Mouse (Mus musculus) heart, embryonic 14.5 days (tissue): Measurements from ENCODE around the gene Olfr129. TPM values are rescaled to one million over a fixed set of nuclear protein-coding genes. Genes with fewer than 3 reads are reported as not detected.

Experiments used
- ATAC-seq: fragments of 200-750 bp; cut with Nextera tagmentation; 2 replicates; pipeline ENCODE4 v1.8.0; 2017; ENCODE audit warnings: low read depth, moderate TSS enrichment; ENCODE audit not compliant: insufficient number of reproducible peaks, insufficient read depth, low FRiP score
- H3K27ac ChIP-seq, 2 experiments: fragments of 200-500 bp in 1 of 2; fragments of 300-500 bp in 1 of 2; sonication (generic) in 1 of 2; replicated peaks in 1 of 2; 2 replicates each; pipeline ENCODE4 v1.5.1; 2012 to 2014; ENCODE audit warnings: low read depth in 2 of 2, low read length in 2 of 2, control low read depth in 1 of 2, mild to moderate bottlenecking in 1 of 2, mixed read lengths in 1 of 2; ENCODE audit not compliant: control insufficient read depth in 1 of 2, insufficient read depth in 1 of 2
- H3K27me3 ChIP-seq: fragments of 300-500 bp; sonication (generic); 2 replicates; pipeline ENCODE4 v1.6.1; 2014; ENCODE audit warnings: mild to moderate bottlenecking, low read length, control low read depth; ENCODE audit not compliant: control insufficient read depth, insufficient read depth
- H3K36me3 ChIP-seq: fragments of 300-500 bp; sonication (generic); 2 replicates; pipeline ENCODE4 v1.6.1; 2014; ENCODE audit warnings: mild to moderate bottlenecking, control low read depth, low read length, mixed read lengths; ENCODE audit not compliant: control insufficient read depth, insufficient read depth
- H3K4me1 ChIP-seq, 2 experiments: fragments of 200-500 bp in 1 of 2; fragments of 300-500 bp in 1 of 2; sonication (generic) in 1 of 2; 2 replicates each; pipeline ENCODE4 v1.6.1; 2012 to 2014; ENCODE audit warnings: low read length in 2 of 2, control low read depth in 1 of 2, mixed read lengths in 1 of 2; ENCODE audit not compliant: control insufficient read depth in 2 of 2, insufficient read depth in 2 of 2
- H3K4me2 ChIP-seq: fragments of 300-500 bp; sonication (generic); 2 replicates; pipeline ENCODE4 v1.6.1; 2014; ENCODE audit warnings: mild to moderate bottlenecking, low read length
- H3K4me3 ChIP-seq, 2 experiments: fragments of 200-500 bp in 1 of 2; fragments of 300-500 bp in 1 of 2; sonication (generic) in 1 of 2; 2 replicates each; pipeline ENCODE4 v1.5.1; 2012 to 2014; ENCODE audit warnings: low read length in 2 of 2, mild to moderate bottlenecking in 2 of 2, control low read depth in 1 of 2, low read depth in 1 of 2, moderate library complexity in 1 of 2; ENCODE audit not compliant: control insufficient read depth in 1 of 2, insufficient read depth in 1 of 2
- H3K9ac ChIP-seq: fragments of 300-500 bp; sonication (generic); 2 replicates; pipeline ENCODE4 v1.6.1; 2014; ENCODE audit warnings: mild to moderate bottlenecking, low read length
- H3K9me3 ChIP-seq: fragments of 300-500 bp; sonication (generic); 2 replicates; pipeline ENCODE4 v1.6.1; 2016; ENCODE audit warnings: low read length, control low read depth; ENCODE audit not compliant: control insufficient read depth
- WGBS: fragments of 180-500 bp; shearing (Covaris S2); extraction: QIAGEN DNeasy Blood & Tissue Kit; methylation state at CpG from one replicate; pipeline ENCODE4 v1.1.7; 2014; 5-methylcytosine and 5-hydroxymethylcytosine counted together
- polyA plus RNA-seq: library from polyadenylated mRNA; unstranded; fragments of >200 nt; fragmentation: Nextera tagmentation; extraction: Ambion mirVana; gene quantifications from 2 replicates; pipeline ENCODE4 v1.2.1, GENCODE M21; 2014

Olfr129 gene
- not detected in 2 replicates for polyA plus RNA-seq

GRCm38 (mm10) chr17:38059979-38060378, at the start of gene Olfr129:
Olfr129 (minus strand) TSS chr17:38060079.
- Histone ChIP-seq H3K27me3 (no peaks in the 10 kb centered on the region), H3K9ac (no peak within 1 kb of the TSS), H3K36me3 (no peaks in the 10 kb centered on the region), H3K4me2 (no peak within 1 kb of the TSS), H3K4me1 (no peaks in the 10 kb centered on the region), H3K27ac (no peak within 1 kb of the TSS), H3K9me3 (peaks cover under 1% of the 10 kb centered on the region; the same call in 1 of the 2 replicates), H3K4me3 (no peak within 1 kb of the TSS)
- WGBS = 62% methylated on average over 1 of the region's 1 CpGs
- ATAC-seq = no peak

- Histone ChIP-seq H3K27ac (no peak within 1 kb of the TSS), H3K4me3 (no peak within 1 kb of the TSS), H3K4me1 (no peaks in the 10 kb centered on the region), H3K27me3 (no peaks in the 10 kb centered on the region), H3K9ac (no peak within 1 kb of the TSS), H3K9me3 (0 out of 2 replicates have a peak, but pooled peaks cover 5% of the 10 kb centered on the region), H3K4me2 (no peak within 1 kb of the TSS), H3K36me3 (no peaks in the 10 kb centered on the region)
- no peak for ATAC-seq
Measured at GRCm38 (mm10) chr17:38088593-38088992, 28.7 kb upstream of the Olfr129 start, which contains the start of gene Olfr131. Olfr131 (minus strand) TSS chr17:38088693.

GRCm38 (mm10) chr17:38082364-38082763, 22.5 kb upstream of the Olfr129 start:
- no peaks in the 10 kb centered on the region for H3K27me3 ChIP-seq
- no peak for ATAC-seq
- H3K27ac ChIP-seq = no peak overlapping the region
- no peak overlapping the region for H3K9ac ChIP-seq
- no peaks in the 10 kb centered on the region for H3K36me3 ChIP-seq
- no peak overlapping the region for H3K4me3 ChIP-seq
- no peaks in the 10 kb centered on the region for H3K4me1 ChIP-seq
- H3K4me2 ChIP-seq = no peak overlapping the region
- WGBS = 79% methylated on average over 4 of the region's 4 CpGs
- 0 out of 2 replicates have a peak, but pooled peaks cover 5% of the 10 kb centered on the region for H3K9me3 ChIP-seq

GRCm38 (mm10) chr17:38063621-38064020, 3.7 kb upstream of the Olfr129 start, which contains the start of gene Olfr130:
Olfr130 (plus strand) TSS chr17:38063921.
- no peak for ATAC-seq
- no peaks in the 10 kb centered on the region for H3K4me1 ChIP-seq
- WGBS = 72% methylated on average over 1 of the region's 1 CpGs
- no peak within 1 kb of the TSS for H3K4me3 ChIP-seq
- no peaks in the 10 kb centered on the region for H3K36me3 ChIP-seq
- H3K9me3 ChIP-seq = no peaks in the 10 kb centered on the region
- H3K27ac ChIP-seq = no peak within 1 kb of the TSS
- no peaks in the 10 kb centered on the region for H3K27me3 ChIP-seq
- H3K9ac ChIP-seq = no peak within 1 kb of the TSS
- H3K4me2 ChIP-seq = no peak within 1 kb of the TSS

DNA sequence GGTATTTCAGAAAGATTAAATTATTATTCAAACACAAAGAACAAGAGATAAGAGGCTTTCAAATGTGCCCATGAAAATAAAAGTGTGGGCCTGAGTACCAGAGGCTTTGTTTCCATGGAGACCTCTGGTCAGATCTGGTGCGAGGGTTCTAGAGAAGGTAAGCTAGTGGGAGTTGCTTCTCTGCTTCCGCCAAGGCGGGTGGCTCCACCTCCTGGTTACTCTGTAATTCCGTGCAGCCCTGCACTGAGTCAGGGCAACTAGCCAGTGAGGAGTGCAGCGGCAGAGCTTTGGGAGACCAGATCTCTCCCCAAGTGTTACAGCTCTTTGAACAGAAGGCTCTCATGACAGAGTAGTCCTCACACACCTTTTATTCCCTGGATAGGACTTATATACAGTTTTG, 33.6 kb downstream of the Olfr129 start:
- Histone ChIP-seq H3K4me3 (no peak overlapping the region), H3K27ac (no peak overlapping the region), H3K4me2 (no peak overlapping the region), H3K36me3 (no peaks in the 10 kb centered on the region), H3K9me3 (no peaks in the 10 kb centered on the region), H3K27me3 (no peaks in the 10 kb centered on the region), H3K9ac (no peak overlapping the region), H3K4me1 (no peaks in the 10 kb centered on the region)
- no peak for ATAC-seq
- WGBS = 31% methylated on average over 5 of the region's 5 CpGs

DNA sequence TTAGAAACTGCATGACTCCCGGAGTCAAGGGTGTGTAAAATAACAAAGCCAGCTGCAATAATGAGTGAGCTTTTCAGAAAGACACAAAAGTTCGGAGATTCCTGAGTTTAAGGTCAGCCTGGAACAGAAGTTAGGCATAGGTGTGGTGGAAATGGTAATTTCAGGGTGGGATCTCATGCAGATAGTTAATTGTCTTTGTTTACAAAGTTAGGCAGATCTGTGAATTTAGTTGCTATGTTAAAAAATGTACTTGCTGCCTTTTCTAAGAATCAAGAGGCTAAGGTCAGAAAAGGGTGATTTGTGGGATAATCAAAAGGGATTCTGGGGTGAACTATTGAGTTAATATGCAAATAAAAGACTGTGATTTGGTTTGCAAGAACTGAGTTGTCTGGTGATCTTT, 43.5 kb downstream of the Olfr129 start:
- Histone ChIP-seq H3K9ac (no peak overlapping the region), H3K4me3 (no peak overlapping the region), H3K27me3 (no peaks in the 10 kb centered on the region), H3K4me1 (no peaks in the 10 kb centered on the region), H3K27ac (no peak overlapping the region), H3K36me3 (no peaks in the 10 kb centered on the region), H3K4me2 (no peak overlapping the region), H3K9me3 (no peaks in the 10 kb centered on the region)
- no peak for ATAC-seq
- 76% methylated on average over 2 of the region's 2 CpGs for WGBS

DNA sequence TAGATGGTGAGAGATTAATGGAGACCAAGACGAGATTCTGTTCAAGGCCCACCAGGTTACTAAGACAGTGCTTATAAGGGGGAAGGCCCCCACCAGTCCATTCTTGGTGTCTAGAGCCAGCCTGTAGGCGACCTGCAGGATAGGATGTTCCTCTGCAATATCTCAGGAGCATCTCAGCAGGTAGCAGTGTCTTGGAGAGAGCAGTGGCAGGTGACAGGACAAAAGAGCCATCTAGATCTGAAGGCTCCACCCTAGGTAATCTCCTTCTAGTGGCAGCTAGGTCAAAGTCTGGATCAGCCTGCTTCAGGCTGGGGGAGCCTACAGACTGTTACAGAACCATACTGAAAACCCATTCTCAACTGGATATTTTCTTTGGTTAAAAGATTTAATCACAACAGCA, 54.9 kb downstream of the Olfr129 start:
- no peaks in the 10 kb centered on the region for H3K4me1 ChIP-seq
- no peak for ATAC-seq
- no peak overlapping the region for H3K27ac ChIP-seq
- no peaks in the 10 kb centered on the region for H3K36me3 ChIP-seq
- H3K4me3 ChIP-seq = no peak overlapping the region
- H3K9ac ChIP-seq = no peak overlapping the region
- no peak overlapping the region for H3K4me2 ChIP-seq
- WGBS = 38% methylated on average over 2 of the region's 2 CpGs
- H3K27me3 ChIP-seq = no peaks in the 10 kb centered on the region
- no peaks in the 10 kb centered on the region for H3K9me3 ChIP-seq
